Mouse (Mus musculus) megakaryocyte, embryonic 14.5 days (primary cell): Measurements from ENCODE around the gene Tlr12.

Experiments used
- FLI1 ChIP-seq: IDR thresholded peaks from 2 replicates; pipeline ENCODE4 v1.6.1; 2012; ENCODE audit warnings: low read length, inconsistent platforms, mixed read lengths
- GATA1 ChIP-seq: IDR thresholded peaks from 3 replicates; pipeline ENCODE4 v1.6.1; 2012; ENCODE audit warnings: mixed read lengths, low read length, inconsistent platforms, borderline replicate concordance

DNA sequence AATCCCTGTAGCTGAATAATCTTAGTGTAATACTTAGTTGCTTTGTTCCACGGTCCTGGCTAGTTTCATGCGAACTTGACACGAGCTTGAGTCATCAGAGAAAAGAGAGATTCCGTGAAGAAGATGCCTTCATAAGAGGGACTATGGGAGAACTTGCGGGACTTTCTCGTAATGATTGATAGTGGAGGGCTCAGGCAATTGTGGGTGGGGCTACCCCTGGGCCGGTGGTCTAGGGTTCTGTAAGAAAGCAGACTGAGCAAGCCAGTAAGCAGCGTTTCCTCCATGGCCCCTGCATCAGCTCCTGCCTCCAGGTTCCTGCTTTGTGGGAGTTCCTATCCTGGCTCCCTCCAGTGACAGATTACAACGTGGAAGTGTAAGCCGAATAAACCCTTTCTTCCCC is 7.7 kb downstream of the Tlr12 start:
- no peak for TF ChIP-seq GATA1
- TF ChIP-seq FLI1: no peak
